Mouse (Mus musculus): ENCODE data around the gene Cnksr2.

- TF ChIP-seq POLR2AphosphoS5 (IDR thresholded peaks at IDR 0.05; ENCODE audit: insufficient replicate concordance, low read depth, low read length) (no peak), CTCF (IDR thresholded peaks at IDR 0.05; ENCODE audit: low read depth, low read length) (no peak), GATA1 (IDR thresholded peaks at IDR 0.05; ENCODE audit: borderline replicate concordance, low read length) (no peak), TAL1 (conservative IDR thresholded peaks at IDR 0.05; ENCODE audit: low read depth, low read length) (no peak)
These were observed 106.5 kb downstream of the Cnksr2 start for GRCm38 (mm10) chrX:157936611-157937010.

Measured in G1E (cell line).